Mouse (Mus musculus): ENCODE data around the gene Pak1ip1. TPM values are rescaled to one million over a fixed set of nuclear protein-coding genes. Genes with fewer than 3 reads are reported as not detected.

The Pak1ip1 gene
- polyA plus RNA-seq, 1 experiment from 2014 or later, result 80.8 TPM

GRCm38 (mm10) chr13:41016797-41017405 is 16.1 kb downstream of the Pak1ip1 start:
- Histone ChIP-seq H3K27ac (replicated peaks) (peak overlapping the region; percentile 92), H3K9me3 (replicated peaks) (no peaks in the 10 kb centered on the region), H3K27me3 (ENCODE audit: low read depth, poor library complexity, severe bottlenecking) (no peaks in the 10 kb centered on the region), H3K4me3 (peak overlapping the region; percentile 72), H3K4me1 (peaks cover 21% of the 10 kb centered on the region), H3K36me3 (peaks cover 69% of the 10 kb centered on the region)
- WGBS, result 50% methylated on average over 12 of the region's 12 CpGs
- peak; percentile 23 for DNase-seq (ENCODE audit: low spot score)

- peak overlapping the region; percentile 14; the same call in 1 of the 2 replicates for H3K27ac ChIP-seq (replicated peaks)
- peaks cover 65% of the 10 kb centered on the region for H3K36me3 ChIP-seq
- 0 out of 2 replicates have a peak overlapping the region, but pooled peaks have one; percentile 72 for H3K4me3 ChIP-seq
- no peaks in the 10 kb centered on the region for H3K9me3 ChIP-seq (replicated peaks)
- no peak for DNase-seq (ENCODE audit: low spot score)
- H3K27me3 ChIP-seq (ENCODE audit: low read depth, poor library complexity, severe bottlenecking), result no peaks in the 10 kb centered on the region
- WGBS, result 80% methylated on average over 4 of the region's 4 CpGs
- H3K4me1 ChIP-seq, result peaks cover 21% of the 10 kb centered on the region
Observed at GRCm38 (mm10) chr13:41017832-41018231, 17.0 kb downstream of the Pak1ip1 start.

GRCm38 (mm10) chr13:41018236-41018635 is 17.4 kb downstream of the Pak1ip1 start:
- peak overlapping the region; percentile 16; the same call in 1 of the 2 replicates for H3K4me3 ChIP-seq
- H3K27me3 ChIP-seq (ENCODE audit: low read depth, poor library complexity, severe bottlenecking), result no peaks in the 10 kb centered on the region

GRCm38 (mm10) chr13:41018756-41019591 is 18.2 kb downstream of the Pak1ip1 start:
- H3K9me3 ChIP-seq (replicated peaks), result no peaks in the 10 kb centered on the region
- DNase-seq (ENCODE audit: low spot score), result no peak
- no peaks in the 10 kb centered on the region for H3K27me3 ChIP-seq (ENCODE audit: low read depth, poor library complexity, severe bottlenecking)
- WGBS, result 91% methylated on average over 13 of the region's 13 CpGs
- H3K27ac ChIP-seq (replicated peaks), result 0 out of 2 replicates have a peak overlapping the region, but pooled peaks have one; percentile 38
- H3K4me1 ChIP-seq, result peaks cover 21% of the 10 kb centered on the region
- no peak overlapping the region for H3K4me3 ChIP-seq
- peaks cover 64% of the 10 kb centered on the region for H3K36me3 ChIP-seq

More at GRCm38 (mm10) chr13:41018236-41018635, 17.4 kb downstream of the Pak1ip1 start:
- H3K9me3 ChIP-seq (replicated peaks), result no peaks in the 10 kb centered on the region
- peaks cover 21% of the 10 kb centered on the region for H3K4me1 ChIP-seq
- WGBS, result 93% methylated on average over 9 of the region's 9 CpGs
- DNase-seq (ENCODE audit: low spot score), result no peak
- peaks cover 64% of the 10 kb centered on the region for H3K36me3 ChIP-seq
- peak overlapping the region; percentile 14; the same call in 1 of the 2 replicates for H3K27ac ChIP-seq (replicated peaks)

- no peaks in the 10 kb centered on the region for H3K9me3 ChIP-seq (replicated peaks)
- no peak overlapping the region for H3K27ac ChIP-seq (replicated peaks)
- 65% methylated on average over 7 of the region's 7 CpGs for WGBS
- no peaks in the 10 kb centered on the region for H3K27me3 ChIP-seq (ENCODE audit: low read depth, poor library complexity, severe bottlenecking)
- peaks cover 18% of the 10 kb centered on the region for H3K4me1 ChIP-seq
- no peak overlapping the region for H3K4me3 ChIP-seq
- peaks cover 55% of the 10 kb centered on the region for H3K36me3 ChIP-seq
- DNase-seq (ENCODE audit: low spot score), result no peak
Observed at GRCm38 (mm10) chr13:41020494-41020893, 19.7 kb downstream of the Pak1ip1 start.

- peaks cover 55% of the 10 kb centered on the region for H3K36me3 ChIP-seq
- H3K27me3 ChIP-seq (ENCODE audit: low read depth, poor library complexity, severe bottlenecking), result no peaks in the 10 kb centered on the region
Observed at GRCm38 (mm10) chr13:41021607-41022006, 20.8 kb downstream of the Pak1ip1 start.

GRCm38 (mm10) chr13:41022099-41022498 is 21.3 kb downstream of the Pak1ip1 start:
- Histone ChIP-seq H3K4me3 (no peak overlapping the region), H3K27me3 (ENCODE audit: low read depth, poor library complexity, severe bottlenecking) (no peaks in the 10 kb centered on the region), H3K4me1 (peaks cover 7% of the 10 kb centered on the region), H3K36me3 (peaks cover 55% of the 10 kb centered on the region), H3K27ac (replicated peaks) (no peak overlapping the region), H3K9me3 (replicated peaks) (no peaks in the 10 kb centered on the region)
- DNase-seq (ENCODE audit: low spot score), result no peak
- 92% methylated on average over 13 of the region's 13 CpGs for WGBS

More at GRCm38 (mm10) chr13:41021607-41022006, 20.8 kb downstream of the Pak1ip1 start:
- no peak overlapping the region for H3K4me3 ChIP-seq
- WGBS, result 94% methylated on average over 6 of the region's 6 CpGs
- DNase-seq (ENCODE audit: low spot score), result no peak
- peaks cover 12% of the 10 kb centered on the region for H3K4me1 ChIP-seq
- no peak overlapping the region for H3K27ac ChIP-seq (replicated peaks)
- H3K9me3 ChIP-seq (replicated peaks), result no peaks in the 10 kb centered on the region

- H3K9me3 ChIP-seq (replicated peaks), result no peaks in the 10 kb centered on the region
- no peaks in the 10 kb centered on the region for H3K27me3 ChIP-seq (ENCODE audit: low read depth, poor library complexity, severe bottlenecking)
- WGBS, result 82% methylated on average over 5 of the region's 5 CpGs
- H3K36me3 ChIP-seq, result no peaks in the 10 kb centered on the region
- H3K27ac ChIP-seq (replicated peaks), result no peak overlapping the region
- no peaks in the 10 kb centered on the region for H3K4me1 ChIP-seq
- H3K4me3 ChIP-seq, result no peak overlapping the region
- DNase-seq (ENCODE audit: low spot score), result no peak
Observed at GRCm38 (mm10) chr13:41030098-41030497, 29.3 kb downstream of the Pak1ip1 start.

- 94% methylated on average over 4 of the region's 4 CpGs for WGBS
Observed at GRCm38 (mm10) chr13:41042511-41042910, 41.7 kb downstream of the Pak1ip1 start.

GRCm38 (mm10) chr13:41045901-41046300 is 45.1 kb downstream of the Pak1ip1 start:
- 93% methylated on average over 8 of the region's 8 CpGs for WGBS
- no peaks in the 10 kb centered on the region; the same call in 1 of the 2 replicates for H3K4me1 ChIP-seq

More at GRCm38 (mm10) chr13:41042511-41042910, 41.7 kb downstream of the Pak1ip1 start:
- no peaks in the 10 kb centered on the region for H3K36me3 ChIP-seq
- H3K4me3 ChIP-seq, result no peak overlapping the region
- no peak overlapping the region for H3K27ac ChIP-seq (replicated peaks)
- no peaks in the 10 kb centered on the region for H3K27me3 ChIP-seq (ENCODE audit: low read depth, poor library complexity, severe bottlenecking)
- H3K4me1 ChIP-seq, result no peaks in the 10 kb centered on the region
- no peak for DNase-seq (ENCODE audit: low spot score)
- H3K9me3 ChIP-seq (replicated peaks), result no peaks in the 10 kb centered on the region

GRCm38 (mm10) chr13:41047280-41047679 is 46.5 kb downstream of the Pak1ip1 start:
- Histone ChIP-seq H3K4me1 (peaks cover 10% of the 10 kb centered on the region), H3K4me3 (no peak overlapping the region), H3K27ac (replicated peaks) (no peak overlapping the region), H3K36me3 (no peaks in the 10 kb centered on the region), H3K27me3 (ENCODE audit: low read depth, poor library complexity, severe bottlenecking) (peaks cover 27% of the 10 kb centered on the region), H3K9me3 (replicated peaks) (no peaks in the 10 kb centered on the region)
- DNase-seq (ENCODE audit: low spot score), result no peak
- 83% methylated on average over 6 of the region's 6 CpGs for WGBS

More at GRCm38 (mm10) chr13:41045901-41046300, 45.1 kb downstream of the Pak1ip1 start:
- Histone ChIP-seq H3K4me3 (no peak overlapping the region), H3K9me3 (replicated peaks) (no peaks in the 10 kb centered on the region), H3K27ac (replicated peaks) (no peak overlapping the region), H3K27me3 (ENCODE audit: low read depth, poor library complexity, severe bottlenecking) (peaks cover 25% of the 10 kb centered on the region), H3K36me3 (no peaks in the 10 kb centered on the region)
- DNase-seq (ENCODE audit: low spot score), result no peak

- peaks cover 16% of the 10 kb centered on the region for H3K4me1 ChIP-seq
- H3K27ac ChIP-seq (replicated peaks), result no peak overlapping the region
- DNase-seq (ENCODE audit: low spot score), result no peak
- no peak overlapping the region for H3K4me3 ChIP-seq
- 42% methylated on average over 5 of the region's 5 CpGs for WGBS
- H3K27me3 ChIP-seq (ENCODE audit: low read depth, poor library complexity, severe bottlenecking), result peaks cover 35% of the 10 kb centered on the region
- no peaks in the 10 kb centered on the region for H3K36me3 ChIP-seq
- no peaks in the 10 kb centered on the region for H3K9me3 ChIP-seq (replicated peaks)
Observed at GRCm38 (mm10) chr13:41051965-41052364, 51.1 kb downstream of the Pak1ip1 start.

All from midbrain, embryonic 10.5 days (tissue).